Comparison of ENCODE assay signal across 9 mouse cellular contexts in the genomic region with DNA sequence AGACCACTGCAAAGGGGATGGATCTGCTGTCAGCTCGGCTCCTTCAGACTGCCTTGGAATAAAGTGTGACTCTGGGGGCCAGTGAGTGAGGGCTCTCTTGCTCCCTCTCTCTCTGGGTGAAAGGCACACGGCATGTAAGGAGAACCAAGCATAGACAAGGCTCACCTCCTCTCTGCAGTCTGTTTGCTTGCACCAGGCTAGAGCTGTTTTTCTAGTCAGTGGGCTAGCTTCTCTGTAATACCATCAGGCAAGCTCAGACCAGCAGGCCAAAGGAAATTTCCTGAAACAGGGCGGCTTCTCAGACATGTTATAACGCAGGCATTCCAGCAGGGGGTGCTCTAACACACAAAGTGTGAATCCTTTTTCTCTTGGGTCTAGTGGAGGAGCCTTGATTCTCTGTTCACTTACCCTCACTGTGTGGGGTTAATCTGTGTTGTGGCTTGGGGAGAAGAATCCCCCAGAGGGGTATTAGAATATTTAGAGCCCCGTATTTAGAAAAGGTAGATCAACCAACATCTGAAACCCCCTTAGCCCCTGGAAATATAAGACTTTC. TPM values are rescaled to one million over a fixed set of nuclear protein-coding genes. Genes with fewer than 3 reads are reported as not detected.
DNase-seq lines count a peak whose midpoint lies in the region; ATAC-seq and TF ChIP-seq lines count a peak whose summit lies in the region.
"Had no signal": no experiment of that assay in that cellular context is flagged by ENCODE, and none has a peak within 500 bp of the region (broad histone marks: within the 10 kb centered on the region; RNA-seq: fewer than 3 reads in every experiment).

No protein-coding gene starts in this region.

- no peak overlapping the region for H3K27ac ChIP-seq in heart, embryonic 11.5 days (ENCODE audit: low read depth, low read length)
- no peak overlapping the region for H3K27ac ChIP-seq in forebrain, embryonic 13.5 days
- H3K27ac ChIP-seq in midbrain, postnatal 0 days (ENCODE audit: low read depth, low read length), result peak overlapping the region; percentile 80
- H3K27ac ChIP-seq: macrophage had no signal

- no peak overlapping the region for H3K4me2 ChIP-seq in heart, embryonic 11.5 days
- no peak overlapping the region for H3K4me2 ChIP-seq in forebrain, embryonic 13.5 days
- H3K4me2 ChIP-seq in midbrain, postnatal 0 days (ENCODE audit: low read depth, low read length, poor library complexity, severe bottlenecking), result 0 out of 2 replicates have a peak overlapping the region, but pooled peaks have one; percentile 18

- DNase-seq in heart, adult 9 months (ENCODE audit: low spot score in 2 of 2), result peak; percentile 14 to 23
- DNase-seq in c-Kit-positive CD71-negative TER-119-negative erythroid progenitor cells, embryonic 14.5 days (ENCODE audit: low read depth), result peak; percentile 34
- DNase-seq in hindlimb bud, embryonic 11.5 days (ENCODE audit: extremely low spot score, low read depth, low spot score), result peak; percentile 22
- peak; percentile 51 to 71 for DNase-seq in left cerebral cortex, postnatal 10 days (ENCODE audit: extremely low spot score in 1 of 2, low spot score in 2 of 2)
- DNase-seq in midbrain, postnatal 0 days (ENCODE audit: low spot score), result peak; percentile 85
- peak; percentile 40 to 81 for DNase-seq in spleen, postnatal 4 days (ENCODE audit: low spot score in 2 of 2)

- ATAC-seq in heart, embryonic 11.5 days (replicated peaks; ENCODE audit: insufficient number of reproducible peaks, low FRiP score, low TSS enrichment), result no peak
- ATAC-seq in forebrain, embryonic 13.5 days, result peak; percentile 70
- ATAC-seq in midbrain, postnatal 0 days (ENCODE audit: low FRiP score), result peak; percentile 75

- TF ChIP-seq CTCF in midbrain, postnatal 0 days (IDR thresholded peaks at IDR 0.05), result peak; percentile 94

- intact Hi-C loops in left cerebral cortex, postnatal 10 days (cut with DNase I), result loop anchor here (10.0 kb wide), 1 partner anchor 406 kb away; no protein-coding TSS in a partner anchor

- no peak overlapping the region for H3K4me3 ChIP-seq in heart, embryonic 11.5 days (ENCODE audit: low read depth, low read length)
- H3K4me3 ChIP-seq in forebrain, embryonic 13.5 days, result no peak overlapping the region
- H3K4me3 ChIP-seq in midbrain, postnatal 0 days (ENCODE audit: low read depth, low read length), result no peak overlapping the region

- H3K9me3 ChIP-seq in heart, embryonic 11.5 days (replicated peaks; ENCODE audit: control insufficient read depth, low read length), result no peaks in the 10 kb centered on the region
- no peaks in the 10 kb centered on the region for H3K9me3 ChIP-seq in forebrain, embryonic 13.5 days (replicated peaks)
- H3K9me3 ChIP-seq in midbrain, postnatal 0 days (ENCODE audit: low read length), result no peaks in the 10 kb centered on the region

- 0 out of 2 replicates have a peak, but pooled peaks cover 3% of the 10 kb centered on the region for H3K4me1 ChIP-seq in heart, embryonic 11.5 days (ENCODE audit: control insufficient read depth, insufficient read depth, low read length)
- peaks cover 8% of the 10 kb centered on the region for H3K4me1 ChIP-seq in forebrain, embryonic 13.5 days
- peaks cover 14% of the 10 kb centered on the region for H3K4me1 ChIP-seq in midbrain, postnatal 0 days (ENCODE audit: insufficient read depth, low read length)

- H3K36me3 ChIP-seq in heart, embryonic 11.5 days (ENCODE audit: control insufficient read depth, insufficient read depth, low read length), result no peaks in the 10 kb centered on the region
- H3K36me3 ChIP-seq in forebrain, embryonic 13.5 days (ENCODE audit: poor library complexity, severe bottlenecking), result no peaks in the 10 kb centered on the region
- no peaks in the 10 kb centered on the region for H3K36me3 ChIP-seq in midbrain, postnatal 0 days (ENCODE audit: insufficient read depth, low read length)

- WGBS in heart, embryonic 11.5 days (ENCODE audit: insufficient replicate concordance), result 34% methylated on average over 5 of the region's 5 CpGs
- 25% methylated on average over 5 of the region's 5 CpGs for WGBS in forebrain, embryonic 13.5 days
- WGBS in midbrain, postnatal 0 days, result 16% methylated on average over 5 of the region's 5 CpGs

- H3K9ac ChIP-seq in heart, embryonic 11.5 days (ENCODE audit: low read depth, low read length), result no peak overlapping the region
- H3K9ac ChIP-seq in forebrain, embryonic 13.5 days, result no peak overlapping the region
- no peak overlapping the region for H3K9ac ChIP-seq in midbrain, postnatal 0 days (replicated peaks; ENCODE audit: low read length, poor library complexity, severe bottlenecking)

- no peaks in the 10 kb centered on the region for H3K27me3 ChIP-seq in heart, embryonic 11.5 days (ENCODE audit: control insufficient read depth, insufficient read depth, low read length)
- H3K27me3 ChIP-seq in forebrain, embryonic 13.5 days, result no peaks in the 10 kb centered on the region
- no peaks in the 10 kb centered on the region for H3K27me3 ChIP-seq in midbrain, postnatal 0 days (ENCODE audit: insufficient read depth, low read length)

RNA-seq across cellular contexts. Expression of a gene that starts 31.7 kb away (rescaled TPM):
- polyA plus RNA-seq in heart, embryonic 11.5 days (2014; fragmentation: Nextera tagmentation; extraction: Ambion mirVana), result 0.31 and 0.59 TPM in 2 replicates
- polyA plus RNA-seq in forebrain, embryonic 13.5 days (2015; fragmentation: Nextera tagmentation; extraction: Ambion mirVana), result 17.5 and 17.7 TPM in 2 replicates
- 100 to 1,000 TPM; 368 to 375 TPM for total RNA-seq in left cerebral cortex, postnatal 10 days (2021)
- 158 and 182 TPM in 2 replicates for total RNA-seq in midbrain, postnatal 0 days (2014; rRNA removed)
- 41.7 and 45.1 TPM in 2 replicates for polyA plus RNA-seq in midbrain, postnatal 0 days (2015; fragmentation: Nextera tagmentation; extraction: Ambion mirVana)
- polyA plus RNA-seq: macrophage had no signal

RNA-seq across cellular contexts. Expression of a gene that starts 42.0 kb away (rescaled TPM):
- polyA plus RNA-seq in heart, embryonic 11.5 days (2014; fragmentation: Nextera tagmentation; extraction: Ambion mirVana), result 9.1 and 11.4 TPM in 2 replicates
- polyA plus RNA-seq in forebrain, embryonic 13.5 days (2015; fragmentation: Nextera tagmentation; extraction: Ambion mirVana), result 9.7 and 9.8 TPM in 2 replicates
- total RNA-seq in left cerebral cortex, postnatal 10 days (2021), result 10 to 100 TPM; 14.6 to 18.0 TPM
- total RNA-seq in midbrain, postnatal 0 days (2014; rRNA removed), result 8.2 and 11.6 TPM in 2 replicates
- polyA plus RNA-seq in midbrain, postnatal 0 days (2015; fragmentation: Nextera tagmentation; extraction: Ambion mirVana), result 6.6 and 8.9 TPM in 2 replicates

RNA-seq across cellular contexts. Expression of a gene that starts 53.9 kb away (rescaled TPM):
- 12.4 and 15.1 TPM in 2 replicates for polyA plus RNA-seq in heart, embryonic 11.5 days (2014; fragmentation: Nextera tagmentation; extraction: Ambion mirVana)
- 39.0 and 42.0 TPM in 2 replicates for polyA plus RNA-seq in forebrain, embryonic 13.5 days (2015; fragmentation: Nextera tagmentation; extraction: Ambion mirVana)
- total RNA-seq in left cerebral cortex, postnatal 10 days (2021), result 10 to 100 TPM; 31.4 to 31.5 TPM
- total RNA-seq in midbrain, postnatal 0 days (2014; rRNA removed), result 38.0 and 42.1 TPM in 2 replicates
- polyA plus RNA-seq in midbrain, postnatal 0 days (2015; fragmentation: Nextera tagmentation; extraction: Ambion mirVana), result 32.5 and 35.2 TPM in 2 replicates

RNA-seq across cellular contexts. Expression of a gene that starts 56.3 kb away (rescaled TPM):
- polyA plus RNA-seq in heart, embryonic 11.5 days (2014; fragmentation: Nextera tagmentation; extraction: Ambion mirVana), result 2.9 and 3.1 TPM in 2 replicates
- polyA plus RNA-seq in forebrain, embryonic 13.5 days (2015; fragmentation: Nextera tagmentation; extraction: Ambion mirVana), result 26.7 and 28.0 TPM in 2 replicates
- 10 to 100 TPM; 26.6 to 27.2 TPM for total RNA-seq in left cerebral cortex, postnatal 10 days (2021)
- 16.4 and 18.6 TPM in 2 replicates for total RNA-seq in midbrain, postnatal 0 days (2014; rRNA removed)
- 11.2 and 14.2 TPM in 2 replicates for polyA plus RNA-seq in midbrain, postnatal 0 days (2015; fragmentation: Nextera tagmentation; extraction: Ambion mirVana)

Comparison
In these comparisons a context has a peak if more than half of its experiments do, and no peak if none do; other contexts are left out.
1. DNase-seq: peak in every context shown above with its lines; median percentile 85 in midbrain, postnatal 0 days; 61 in left cerebral cortex, postnatal 10 days; 60 in spleen, postnatal 4 days; 34 in c-Kit-positive CD71-negative TER-119-negative erythroid progenitor cells, embryonic 14.5 days; 22 in hindlimb bud, embryonic 11.5 days; 18 in heart, adult 9 months.
2. RNA of a gene that starts 31.7 kb away (polyA plus RNA-seq): 41.7 to 45.1 TPM in midbrain, postnatal 0 days and 17.5 to 17.7 TPM in forebrain, embryonic 13.5 days; 0.31 to 0.59 TPM in heart, embryonic 11.5 days; every median in the first group is over 10 times any median in the second.